Mouse (Mus musculus): ENCODE measurements around the gene Arhgap17. TPM values are rescaled to one million over a fixed set of nuclear protein-coding genes. Genes with fewer than 3 reads are reported as not detected.

Gene Arhgap17
- polyA plus RNA-seq, 1 experiment from 2014 or later = 26.1 TPM

DNA sequence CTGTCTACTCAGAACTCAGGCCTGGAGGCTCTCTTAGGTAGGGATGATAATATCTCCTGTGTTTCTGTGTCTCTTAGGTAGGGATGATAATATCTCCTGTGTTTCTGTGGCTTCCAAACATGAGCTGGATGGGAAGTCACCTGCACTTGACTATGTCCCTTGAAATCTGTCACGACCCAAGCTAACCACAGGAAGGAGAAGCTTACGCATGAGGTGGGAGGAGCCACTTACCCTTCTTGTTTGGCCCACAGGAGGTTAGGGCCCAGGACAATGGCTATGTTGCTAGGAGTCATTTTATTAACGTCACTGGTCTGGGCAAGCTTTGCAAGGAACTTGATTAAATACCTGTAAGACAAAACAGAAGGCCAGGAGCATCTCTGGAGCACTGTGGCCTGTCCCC is 69.5 kb downstream of the Arhgap17 start:
- H3K9ac ChIP-seq = no peak overlapping the region
- TF ChIP-seq CTCF (IDR thresholded peaks at IDR 0.05; ENCODE audit: low read depth) = no peak
- no peaks in the 10 kb centered on the region for H3K4me1 ChIP-seq (ENCODE audit: insufficient read depth)
- no peaks in the 10 kb centered on the region for H3K27me3 ChIP-seq (ENCODE audit: insufficient read depth, low read length)
- no peak overlapping the region for H3K4me2 ChIP-seq
- H3K4me3 ChIP-seq (ENCODE audit: low read depth, low read length) = no peak overlapping the region
- no peak for DNase-seq
- H3K36me3 ChIP-seq (ENCODE audit: insufficient read depth) = peaks cover 58% of the 10 kb centered on the region
- ATAC-seq (ENCODE audit: insufficient read depth) = no peak
- 76% methylated on average over 3 of the region's 3 CpGs for WGBS
- H3K9me3 ChIP-seq (ENCODE audit: low read depth, low read length) = no peaks in the 10 kb centered on the region
- H3K27ac ChIP-seq (ENCODE audit: low read depth) = no peak overlapping the region

GRCm38 (mm10) chr7:123298225-123298624 is 71.5 kb downstream of the Arhgap17 start:
- H3K27me3 ChIP-seq (ENCODE audit: insufficient read depth, low read length) = no peaks in the 10 kb centered on the region
- DNase-seq (peak; percentile 62), ATAC-seq (ENCODE audit: insufficient read depth) (no peak)
- no peak for TF ChIP-seq CTCF (IDR thresholded peaks at IDR 0.05; ENCODE audit: low read depth)
- H3K9ac ChIP-seq = no peak overlapping the region
- 39% methylated on average over 3 of the region's 3 CpGs for WGBS
- H3K9me3 ChIP-seq (ENCODE audit: low read depth, low read length) = no peaks in the 10 kb centered on the region
- no peak overlapping the region for H3K27ac ChIP-seq (ENCODE audit: low read depth)
- H3K4me1 ChIP-seq (ENCODE audit: insufficient read depth) = no peaks in the 10 kb centered on the region
- H3K36me3 ChIP-seq (ENCODE audit: insufficient read depth) = peaks cover 64% of the 10 kb centered on the region
- H3K4me2 ChIP-seq = no peak overlapping the region
- no peak overlapping the region for H3K4me3 ChIP-seq (ENCODE audit: low read depth, low read length)

GRCm38 (mm10) chr7:123296097-123296496 is 73.6 kb downstream of the Arhgap17 start:
- H3K4me1 ChIP-seq (ENCODE audit: insufficient read depth) = no peaks in the 10 kb centered on the region
- DNase-seq = no peak
- peaks cover 78% of the 10 kb centered on the region for H3K36me3 ChIP-seq (ENCODE audit: insufficient read depth)
- no peak for TF ChIP-seq CTCF (IDR thresholded peaks at IDR 0.05; ENCODE audit: low read depth)
- 85% methylated on average over 6 of the region's 6 CpGs for WGBS
- ATAC-seq (ENCODE audit: insufficient read depth) = no peak
- H3K4me2 ChIP-seq = no peak overlapping the region
- no peak overlapping the region for H3K4me3 ChIP-seq (ENCODE audit: low read depth, low read length)
- H3K27me3 ChIP-seq (ENCODE audit: insufficient read depth, low read length) = no peaks in the 10 kb centered on the region
- no peak overlapping the region for H3K9ac ChIP-seq
- no peak overlapping the region for H3K27ac ChIP-seq (ENCODE audit: low read depth)
- H3K9me3 ChIP-seq (ENCODE audit: low read depth, low read length) = no peaks in the 10 kb centered on the region

GRCm38 (mm10) chr7:123295423-123295822 is 74.3 kb downstream of the Arhgap17 start:
- WGBS = 82% methylated on average over 7 of the region's 7 CpGs
- no peak overlapping the region for H3K4me3 ChIP-seq (ENCODE audit: low read depth, low read length)
- no peak for ATAC-seq (ENCODE audit: insufficient read depth)
- no peaks in the 10 kb centered on the region for H3K27me3 ChIP-seq (ENCODE audit: insufficient read depth, low read length)
- no peaks in the 10 kb centered on the region for H3K4me1 ChIP-seq (ENCODE audit: insufficient read depth)
- TF ChIP-seq CTCF (IDR thresholded peaks at IDR 0.05; ENCODE audit: low read depth) = peak; percentile 36
- H3K36me3 ChIP-seq (ENCODE audit: insufficient read depth) = peaks cover 82% of the 10 kb centered on the region
- no peak overlapping the region for H3K27ac ChIP-seq (ENCODE audit: low read depth)
- no peaks in the 10 kb centered on the region for H3K9me3 ChIP-seq (ENCODE audit: low read depth, low read length)
- no peak overlapping the region for H3K4me2 ChIP-seq
- H3K9ac ChIP-seq = no peak overlapping the region
- no peak for DNase-seq

DNA sequence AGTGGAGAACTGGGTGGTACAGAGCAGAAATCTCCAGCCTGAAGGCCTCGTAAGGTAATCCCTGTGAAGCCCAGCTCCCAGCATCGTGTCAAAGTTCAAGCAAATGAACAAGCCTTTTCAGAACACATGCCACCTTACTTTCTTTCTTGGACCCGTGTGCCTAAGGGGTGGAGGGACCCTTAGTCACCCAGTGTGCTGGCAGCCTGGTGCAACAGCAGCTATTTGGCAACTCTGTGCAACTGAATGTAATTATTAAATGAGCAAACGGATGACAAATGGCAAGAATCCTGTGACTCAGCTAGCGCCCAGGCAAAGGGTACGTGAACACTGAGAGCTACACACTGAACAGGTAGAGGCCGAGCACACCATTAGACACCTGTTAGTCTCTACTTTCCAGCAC is 75.8 kb downstream of the Arhgap17 start:
- Histone ChIP-seq H3K4me1 (ENCODE audit: insufficient read depth) (no peaks in the 10 kb centered on the region), H3K4me3 (ENCODE audit: low read depth, low read length) (no peak overlapping the region), H3K27me3 (ENCODE audit: insufficient read depth, low read length) (no peaks in the 10 kb centered on the region), H3K27ac (ENCODE audit: low read depth) (no peak overlapping the region), H3K4me2 (no peak overlapping the region), H3K36me3 (ENCODE audit: insufficient read depth) (peaks cover 81% of the 10 kb centered on the region), H3K9me3 (ENCODE audit: low read depth, low read length) (no peaks in the 10 kb centered on the region), H3K9ac (no peak overlapping the region)
- WGBS = 87% methylated on average over 7 of the region's 7 CpGs
- ATAC-seq (ENCODE audit: insufficient read depth) (no peak), DNase-seq (no peak)
- no peak for TF ChIP-seq CTCF (IDR thresholded peaks at IDR 0.05; ENCODE audit: low read depth)

- WGBS = 81% methylated on average over 8 of the region's 8 CpGs
- DNase-seq (no peak), ATAC-seq (ENCODE audit: insufficient read depth) (no peak)
- Histone ChIP-seq H3K9me3 (ENCODE audit: low read depth, low read length) (no peaks in the 10 kb centered on the region), H3K4me3 (ENCODE audit: low read depth, low read length) (no peak overlapping the region), H3K27ac (ENCODE audit: low read depth) (no peak overlapping the region), H3K27me3 (ENCODE audit: insufficient read depth, low read length) (no peaks in the 10 kb centered on the region), H3K9ac (no peak overlapping the region), H3K4me1 (ENCODE audit: insufficient read depth) (no peaks in the 10 kb centered on the region), H3K36me3 (ENCODE audit: insufficient read depth) (peaks cover 71% of the 10 kb centered on the region), H3K4me2 (no peak overlapping the region)
- no peak for TF ChIP-seq CTCF (IDR thresholded peaks at IDR 0.05; ENCODE audit: low read depth)
These were observed 77.8 kb downstream of the Arhgap17 start for GRCm38 (mm10) chr7:123291942-123292341.

DNA sequence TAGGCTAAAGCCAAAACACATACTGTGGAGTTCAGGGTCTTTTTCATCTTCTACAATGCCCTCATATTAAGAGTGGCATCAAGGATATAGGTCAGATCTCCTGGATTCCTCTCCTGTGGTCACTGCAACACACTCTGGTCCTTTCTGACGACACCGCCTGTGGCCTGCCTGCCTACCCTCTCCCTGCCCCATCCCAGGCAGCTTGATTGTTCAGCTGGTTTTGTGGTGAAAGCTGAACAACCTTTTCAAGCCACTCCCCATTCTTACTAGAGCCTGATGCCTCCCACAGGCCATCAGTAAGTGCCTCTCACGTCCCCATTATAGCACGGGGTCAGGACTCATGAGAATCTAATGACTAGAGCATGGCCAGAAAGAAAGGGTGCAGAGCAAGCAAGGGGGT is 80.5 kb downstream of the Arhgap17 start:
- 80% methylated on average over 4 of the region's 4 CpGs for WGBS
- Histone ChIP-seq H3K4me3 (ENCODE audit: low read depth, low read length) (no peak overlapping the region), H3K9me3 (ENCODE audit: low read depth, low read length) (no peaks in the 10 kb centered on the region), H3K36me3 (ENCODE audit: insufficient read depth) (peaks cover 69% of the 10 kb centered on the region), H3K4me1 (ENCODE audit: insufficient read depth) (no peaks in the 10 kb centered on the region), H3K27me3 (ENCODE audit: insufficient read depth, low read length) (no peaks in the 10 kb centered on the region), H3K9ac (no peak overlapping the region), H3K27ac (ENCODE audit: low read depth) (no peak overlapping the region), H3K4me2 (no peak overlapping the region)
- DNase-seq (no peak), ATAC-seq (ENCODE audit: insufficient read depth) (no peak)
- TF ChIP-seq CTCF (IDR thresholded peaks at IDR 0.05; ENCODE audit: low read depth) = no peak

GRCm38 (mm10) chr7:123287903-123288302 is 81.8 kb downstream of the Arhgap17 start:
- ATAC-seq (ENCODE audit: insufficient read depth) = no peak
- no peaks in the 10 kb centered on the region for H3K27me3 ChIP-seq (ENCODE audit: insufficient read depth, low read length)
- DNase-seq = no peak
- no peaks in the 10 kb centered on the region for H3K4me1 ChIP-seq (ENCODE audit: insufficient read depth)
- TF ChIP-seq CTCF (IDR thresholded peaks at IDR 0.05; ENCODE audit: low read depth) = no peak
- 83% methylated on average over 3 of the region's 3 CpGs for WGBS
- no peak overlapping the region for H3K4me2 ChIP-seq
- no peak overlapping the region for H3K4me3 ChIP-seq (ENCODE audit: low read depth, low read length)
- H3K36me3 ChIP-seq (ENCODE audit: insufficient read depth) = peaks cover 65% of the 10 kb centered on the region
- H3K9me3 ChIP-seq (ENCODE audit: low read depth, low read length) = no peaks in the 10 kb centered on the region
- no peak overlapping the region for H3K9ac ChIP-seq
- H3K27ac ChIP-seq (ENCODE audit: low read depth) = no peak overlapping the region
